Mouse (Mus musculus) hematopoietic stem cell, adult 5-6 weeks (primary cell): Measurements from ENCODE around the gene Zfp598. TPM values are rescaled to one million over a fixed set of nuclear protein-coding genes. Genes with fewer than 3 reads are reported as not detected.
"Not testable (repeated sequence)": the region's sequence is repeated elsewhere in the genome, so short reads cannot be mapped to it uniquely, and the experiment has no call there.

Source experiments
- ATAC-seq, 2 experiments: fragments of 125-278 bp in 1 of 2; replicated peaks in 1 of 2; 2 replicates each; pipeline ENCODE4 v1.8.0; 2016 to 2017; ENCODE audit warnings: inconsistent platforms in 2 of 2, mild to moderate bottlenecking in 2 of 2, moderate number of reproducible peaks in 2 of 2, low read depth in 1 of 2, moderate TSS enrichment in 1 of 2; ENCODE audit not compliant: low FRiP score in 2 of 2, poor library complexity in 2 of 2, severe bottlenecking in 2 of 2, insufficient read depth in 1 of 2, low TSS enrichment in 1 of 2
- total RNA-seq: library from RNA; stranded (forward); fragments of 172-1452, 232-1000 nt; gene quantifications from 2 replicates; pipeline ENCODE4 v1.2.3, GENCODE M21; 2017

Zfp598 gene
- total RNA-seq, 1 experiment from 2014 or later: 19.7 TPM

- ATAC-seq: no peak
Measured at GRCm38 (mm10) chr17:24644030-24644715, 25.3 kb upstream of the Zfp598 start.

GRCm38 (mm10) chr17:24644875-24645721, 24.4 kb upstream of the Zfp598 start:
- ATAC-seq: no peak

DNA sequence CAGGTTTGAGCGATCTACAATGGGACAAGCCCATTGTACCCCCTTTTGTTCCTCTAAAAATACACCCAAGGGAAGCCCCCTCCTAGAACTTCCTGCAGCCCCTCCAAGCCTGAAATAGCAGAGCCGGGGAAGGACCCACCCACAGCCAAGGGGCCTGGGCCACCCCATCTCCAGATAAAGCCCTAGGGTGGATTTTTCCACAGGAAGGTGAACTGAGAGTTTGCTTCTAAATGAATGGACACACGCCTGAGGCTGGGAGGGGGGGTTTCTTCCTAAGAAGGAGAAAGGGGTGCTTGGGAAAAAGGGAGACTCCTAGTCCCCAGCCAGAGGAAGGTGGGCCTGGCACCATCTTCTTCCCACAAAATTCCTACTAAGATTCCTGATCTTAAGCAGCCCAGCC, 23.6 kb upstream of the Zfp598 start:
- no peak for ATAC-seq

DNA sequence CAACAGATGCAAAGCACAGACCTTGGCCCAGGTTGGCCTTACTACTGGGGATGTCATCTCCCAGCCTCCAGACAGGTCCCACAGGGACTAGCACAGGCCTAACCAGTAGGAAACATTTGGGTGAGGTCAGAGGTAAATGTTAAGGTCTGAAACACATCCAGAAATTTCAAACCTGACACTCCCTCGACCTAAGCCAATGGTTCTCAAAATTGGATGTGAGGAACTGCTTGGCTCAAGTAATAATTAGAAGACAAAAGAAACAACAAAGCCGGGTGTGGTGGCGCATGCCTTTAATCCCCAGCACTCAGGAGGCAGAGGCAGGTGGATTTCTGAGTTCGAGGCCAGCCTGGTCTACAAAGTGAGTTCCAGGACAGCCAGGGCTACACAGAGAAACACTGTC, 23.1 kb upstream of the Zfp598 start:
- no peak for ATAC-seq

- no peak for ATAC-seq
Measured at GRCm38 (mm10) chr17:24647493-24647892, 22.0 kb upstream of the Zfp598 start.

DNA sequence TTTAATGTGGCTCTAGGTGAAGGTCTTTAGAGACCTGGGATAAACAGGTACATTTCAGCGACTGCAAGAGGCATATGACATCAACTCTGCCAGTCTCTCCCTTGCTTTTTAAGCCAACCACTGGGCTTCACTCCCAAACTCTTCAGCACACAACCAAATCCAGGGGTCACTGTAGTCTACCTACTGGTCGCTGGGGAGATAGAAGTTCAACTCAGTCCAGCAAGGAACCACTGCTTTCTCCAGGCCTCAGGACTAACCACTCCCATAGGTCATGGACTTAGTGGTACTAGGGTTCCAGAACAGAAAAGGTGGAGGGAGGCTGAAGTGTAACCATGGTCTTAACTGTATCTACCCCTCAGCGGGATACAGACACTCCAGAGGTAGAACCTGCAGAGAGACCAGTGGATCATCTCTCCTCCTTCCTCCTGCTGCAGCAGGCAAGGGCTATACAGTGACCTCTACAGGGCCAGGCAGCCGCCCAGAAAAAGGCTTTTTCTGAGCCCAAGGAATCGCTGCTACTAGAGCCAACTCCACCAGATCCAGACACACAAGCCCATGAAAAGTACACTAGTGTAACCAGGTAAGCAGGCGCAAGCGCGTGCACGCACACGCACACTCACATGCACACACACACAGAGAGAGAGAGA, 20.6 kb upstream of the Zfp598 start:
- no peak for ATAC-seq

- ATAC-seq: 0 out of 4 replicates have a peak, but pooled peaks of 1 of the 2 experiments have one; percentile 23
Measured at GRCm38 (mm10) chr17:24649581-24650069, 19.9 kb upstream of the Zfp598 start.

GRCm38 (mm10) chr17:24650070-24650616, 19.3 kb upstream of the Zfp598 start, which contains the start of gene Slc9a3r2:
Gene Slc9a3r2, minus strand, starts transcription at chr17:24650327.
- ATAC-seq: no peak

GRCm38 (mm10) chr17:24650766-24651165, 18.7 kb upstream of the Zfp598 start:
- ATAC-seq: no peak

DNA sequence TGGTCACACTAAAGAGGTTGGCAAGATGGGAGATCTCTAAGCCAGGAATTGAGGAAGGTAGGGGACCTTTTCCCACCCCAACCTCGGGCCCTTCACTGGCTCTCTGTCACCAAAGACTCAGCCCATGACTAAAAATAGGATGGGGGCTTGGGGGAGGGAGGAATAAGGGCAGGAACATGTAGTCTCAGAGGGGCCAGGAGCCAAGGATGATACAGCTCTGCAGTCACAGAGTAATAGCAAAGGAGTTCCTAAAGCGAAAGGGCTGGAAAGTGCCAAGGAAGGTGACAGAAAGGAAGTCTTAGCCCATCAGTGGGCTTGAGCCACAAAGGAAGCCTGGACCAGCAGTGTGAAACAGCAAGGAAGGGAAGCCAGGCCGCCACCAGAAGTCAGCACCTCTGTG, 17.7 kb upstream of the Zfp598 start:
- no peak for ATAC-seq

- ATAC-seq: peak; percentile 78 to 81
Measured at GRCm38 (mm10) chr17:24653967-24654710, 15.3 kb upstream of the Zfp598 start.

- ATAC-seq: no peak
Measured at GRCm38 (mm10) chr17:24654969-24655368, 14.5 kb upstream of the Zfp598 start.

DNA sequence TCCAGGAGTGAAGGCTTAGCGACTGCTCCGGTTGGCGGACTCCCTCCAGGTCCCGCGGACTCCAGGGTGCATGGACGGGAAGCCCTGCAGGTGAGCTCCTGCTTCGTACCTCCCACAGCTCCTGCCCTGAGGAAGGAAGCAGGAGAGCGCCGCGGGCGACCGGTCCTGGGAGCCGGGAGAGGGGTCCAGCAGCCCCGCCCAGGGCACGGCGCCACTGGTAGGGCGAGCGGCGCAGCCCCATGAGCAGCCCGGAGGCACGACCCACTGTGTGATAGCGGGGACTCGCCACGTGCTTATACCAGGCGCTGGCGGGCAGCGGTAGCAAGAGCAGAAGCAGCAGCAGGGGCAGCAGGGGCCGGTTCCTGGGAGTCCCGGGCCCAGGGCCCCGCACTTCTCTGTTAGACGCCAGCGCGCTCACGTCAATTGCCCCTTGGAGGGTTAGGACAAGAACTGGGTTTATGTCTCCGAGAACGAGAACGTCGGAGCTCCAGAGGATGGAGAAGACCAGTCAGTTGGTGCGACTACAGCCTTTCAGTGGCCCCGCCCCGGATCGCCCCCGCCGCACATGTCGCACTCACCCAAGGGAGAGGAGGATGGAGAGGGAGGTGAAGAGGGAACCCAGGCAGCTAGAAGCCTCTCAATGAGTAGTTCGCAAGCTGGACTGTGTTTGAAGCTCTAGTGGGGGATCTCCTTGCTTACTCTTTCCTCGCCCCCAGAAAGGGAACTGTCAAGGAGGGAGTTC, 11.3 kb upstream of the Zfp598 start, which contains the start of gene Npw:
Npw (minus strand) TSS at position 441 of the 742 bp plus-strand sequence.
- ATAC-seq: peak; percentile 46 to 59; a peak in 2 of 4 replicates

GRCm38 (mm10) chr17:24667011-24667410, 2.5 kb upstream of the Zfp598 start:
- not testable (repeated sequence) for ATAC-seq

- peak; percentile 38 to 61; a peak in 3 of 4 replicates for ATAC-seq
Measured at GRCm38 (mm10) chr17:24667416-24667815, 2.1 kb upstream of the Zfp598 start.

DNA sequence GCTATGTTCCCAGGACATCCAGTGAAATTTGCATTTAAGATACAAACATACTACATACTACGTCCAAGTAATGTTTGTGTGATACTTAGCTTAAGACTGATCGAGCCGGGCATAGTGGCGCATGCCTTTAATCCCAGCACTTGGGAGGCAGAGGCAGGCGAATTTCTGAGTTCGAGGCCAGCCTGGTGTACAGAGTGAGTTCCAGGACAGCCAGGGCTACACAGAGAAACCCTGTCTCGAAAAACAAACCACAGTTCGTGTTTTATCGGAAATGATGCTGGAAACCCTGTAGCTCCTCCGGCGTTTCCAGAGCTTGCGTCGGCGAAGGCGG, 308 bp upstream of the Zfp598 start:
- not testable (repeated sequence) for ATAC-seq
